Mouse (Mus musculus): Measurements from ENCODE around the gene Klf1. TPM values are rescaled to one million over a fixed set of nuclear protein-coding genes. Genes with fewer than 3 reads are reported as not detected.

Klf1 gene
- polyA plus RNA-seq, 1 experiment from 2014 or later, result 12.9 TPM

GRCm38 (mm10) chr8:84909162-84909767, 7.5 kb downstream of the Klf1 start:
- Histone ChIP-seq H3K9ac (ENCODE audit: low read length) (peak overlapping the region; percentile 63), H3K9me3 (ENCODE audit: control insufficient read depth, low read length) (no peaks in the 10 kb centered on the region), H3K27ac (ENCODE audit: low read depth, low read length) (no peak overlapping the region)

GRCm38 (mm10) chr8:84909949-84910348, 8.2 kb downstream of the Klf1 start:
- peaks cover 5% of the 10 kb centered on the region; the same call in 1 of the 2 replicates for H3K4me1 ChIP-seq (ENCODE audit: control insufficient read depth, insufficient read depth, low read length)
- no peak overlapping the region for H3K27ac ChIP-seq (ENCODE audit: low read depth, low read length)
- no peak overlapping the region for H3K4me2 ChIP-seq (ENCODE audit: low read depth)
- 72% methylated on average over 5 of the region's 5 CpGs for WGBS
- H3K9me3 ChIP-seq (ENCODE audit: control insufficient read depth, low read length), result no peaks in the 10 kb centered on the region
- no peak for DNase-seq (ENCODE audit: low spot score)
- H3K27me3 ChIP-seq (ENCODE audit: control insufficient read depth, insufficient read depth, low read length), result peaks cover 54% of the 10 kb centered on the region
- no peaks in the 10 kb centered on the region for H3K36me3 ChIP-seq (ENCODE audit: control insufficient read depth, insufficient read depth, low read length)
- ATAC-seq (ENCODE audit: insufficient read depth, low FRiP score, low TSS enrichment), result no peak
- no peak overlapping the region for H3K9ac ChIP-seq (ENCODE audit: low read length)
- no peak overlapping the region for H3K4me3 ChIP-seq (ENCODE audit: low read depth, low read length)

More at GRCm38 (mm10) chr8:84909162-84909767, 7.5 kb downstream of the Klf1 start:
- DNase-seq (ENCODE audit: low spot score) (no peak), ATAC-seq (ENCODE audit: insufficient read depth, low FRiP score, low TSS enrichment) (no peak)
- H3K4me1 ChIP-seq (ENCODE audit: control insufficient read depth, insufficient read depth, low read length), result peaks cover 5% of the 10 kb centered on the region; the same call in 1 of the 2 replicates
- H3K36me3 ChIP-seq (ENCODE audit: control insufficient read depth, insufficient read depth, low read length), result no peaks in the 10 kb centered on the region
- peaks cover 51% of the 10 kb centered on the region for H3K27me3 ChIP-seq (ENCODE audit: control insufficient read depth, insufficient read depth, low read length)
- 45% methylated on average over 20 of the region's 20 CpGs for WGBS
- peak overlapping the region; percentile 78 for H3K4me2 ChIP-seq (ENCODE audit: low read depth)
- H3K4me3 ChIP-seq (ENCODE audit: low read depth, low read length), result peak overlapping the region; percentile 42

- peaks cover 55% of the 10 kb centered on the region for H3K27me3 ChIP-seq (ENCODE audit: control insufficient read depth, insufficient read depth, low read length)
- no peak for ATAC-seq (ENCODE audit: insufficient read depth, low FRiP score, low TSS enrichment)
- WGBS, result 87% methylated on average over 6 of the region's 6 CpGs
- H3K4me2 ChIP-seq (ENCODE audit: low read depth), result no peak overlapping the region
- no peaks in the 10 kb centered on the region for H3K9me3 ChIP-seq (ENCODE audit: control insufficient read depth, low read length)
- peaks cover 5% of the 10 kb centered on the region; the same call in 1 of the 2 replicates for H3K4me1 ChIP-seq (ENCODE audit: control insufficient read depth, insufficient read depth, low read length)
- DNase-seq (ENCODE audit: low spot score), result no peak
- no peak overlapping the region for H3K27ac ChIP-seq (ENCODE audit: low read depth, low read length)
- H3K4me3 ChIP-seq (ENCODE audit: low read depth, low read length), result no peak overlapping the region
- no peak overlapping the region for H3K9ac ChIP-seq (ENCODE audit: low read length)
- no peaks in the 10 kb centered on the region for H3K36me3 ChIP-seq (ENCODE audit: control insufficient read depth, insufficient read depth, low read length)
Measured at GRCm38 (mm10) chr8:84910551-84910950, 8.8 kb downstream of the Klf1 start.

- DNase-seq (ENCODE audit: low spot score) (no peak), ATAC-seq (ENCODE audit: insufficient read depth, low FRiP score, low TSS enrichment) (no peak)
- WGBS, result 79% methylated on average over 9 of the region's 9 CpGs
- H3K36me3 ChIP-seq (ENCODE audit: control insufficient read depth, insufficient read depth, low read length), result no peaks in the 10 kb centered on the region
- H3K27ac ChIP-seq (ENCODE audit: low read depth, low read length), result no peak overlapping the region
- H3K4me3 ChIP-seq (ENCODE audit: low read depth, low read length), result no peak overlapping the region
- no peaks in the 10 kb centered on the region for H3K9me3 ChIP-seq (ENCODE audit: control insufficient read depth, low read length)
- peaks cover 55% of the 10 kb centered on the region for H3K27me3 ChIP-seq (ENCODE audit: control insufficient read depth, insufficient read depth, low read length)
- H3K9ac ChIP-seq (ENCODE audit: low read length), result no peak overlapping the region
- peaks cover 5% of the 10 kb centered on the region; the same call in 1 of the 2 replicates for H3K4me1 ChIP-seq (ENCODE audit: control insufficient read depth, insufficient read depth, low read length)
- H3K4me2 ChIP-seq (ENCODE audit: low read depth), result no peak overlapping the region
Measured at GRCm38 (mm10) chr8:84911854-84912253, 10.1 kb downstream of the Klf1 start.

- peaks cover 5% of the 10 kb centered on the region; the same call in 1 of the 2 replicates for H3K4me1 ChIP-seq (ENCODE audit: control insufficient read depth, insufficient read depth, low read length)
- no peak overlapping the region for H3K27ac ChIP-seq (ENCODE audit: low read depth, low read length)
- peak overlapping the region; percentile 29 for H3K4me3 ChIP-seq (ENCODE audit: low read depth, low read length)
- H3K9me3 ChIP-seq (ENCODE audit: control insufficient read depth, low read length), result no peaks in the 10 kb centered on the region
- H3K36me3 ChIP-seq (ENCODE audit: control insufficient read depth, insufficient read depth, low read length), result no peaks in the 10 kb centered on the region
- ATAC-seq (ENCODE audit: insufficient read depth, low FRiP score, low TSS enrichment), result no peak
- no peak overlapping the region for H3K9ac ChIP-seq (ENCODE audit: low read length)
- H3K27me3 ChIP-seq (ENCODE audit: control insufficient read depth, insufficient read depth, low read length), result peaks cover 57% of the 10 kb centered on the region
- no peak for DNase-seq (ENCODE audit: low spot score)
- WGBS, result 23% methylated on average over 27 of the region's 27 CpGs
- peak overlapping the region; percentile 44; the same call in 1 of the 2 replicates for H3K4me2 ChIP-seq (ENCODE audit: low read depth)
Measured at GRCm38 (mm10) chr8:84912391-84912790, 10.7 kb downstream of the Klf1 start.

GRCm38 (mm10) chr8:84912895-84913501, 11.3 kb downstream of the Klf1 start:
- H3K9ac ChIP-seq (ENCODE audit: low read length), result no peak overlapping the region
- H3K27ac ChIP-seq (ENCODE audit: low read depth, low read length), result no peak overlapping the region

GRCm38 (mm10) chr8:84913502-84913900, 11.8 kb downstream of the Klf1 start:
- ATAC-seq (ENCODE audit: insufficient read depth, low FRiP score, low TSS enrichment), result no peak
- DNase-seq (ENCODE audit: low spot score), result no peak
- 19% methylated on average over 9 of the region's 9 CpGs for WGBS
- no peak overlapping the region for H3K27ac ChIP-seq (ENCODE audit: low read depth, low read length)
- H3K27me3 ChIP-seq (ENCODE audit: control insufficient read depth, insufficient read depth, low read length), result peaks cover 67% of the 10 kb centered on the region
- peak overlapping the region; percentile 29 for H3K4me3 ChIP-seq (ENCODE audit: low read depth, low read length)
- no peaks in the 10 kb centered on the region for H3K36me3 ChIP-seq (ENCODE audit: control insufficient read depth, insufficient read depth, low read length)
- H3K9ac ChIP-seq (ENCODE audit: low read length), result no peak overlapping the region
- peak overlapping the region; percentile 44 for H3K4me2 ChIP-seq (ENCODE audit: low read depth)
- H3K4me1 ChIP-seq (ENCODE audit: control insufficient read depth, insufficient read depth, low read length), result peaks cover 5% of the 10 kb centered on the region; the same call in 1 of the 2 replicates
- H3K9me3 ChIP-seq (ENCODE audit: control insufficient read depth, low read length), result no peaks in the 10 kb centered on the region

More at GRCm38 (mm10) chr8:84912895-84913501, 11.3 kb downstream of the Klf1 start:
- Histone ChIP-seq H3K9me3 (ENCODE audit: control insufficient read depth, low read length) (no peaks in the 10 kb centered on the region), H3K36me3 (ENCODE audit: control insufficient read depth, insufficient read depth, low read length) (no peaks in the 10 kb centered on the region), H3K4me2 (ENCODE audit: low read depth) (peak overlapping the region; percentile 44), H3K4me1 (ENCODE audit: control insufficient read depth, insufficient read depth, low read length) (peaks cover 5% of the 10 kb centered on the region; the same call in 1 of the 2 replicates), H3K4me3 (ENCODE audit: low read depth, low read length) (peak overlapping the region; percentile 29), H3K27me3 (ENCODE audit: control insufficient read depth, insufficient read depth, low read length) (peaks cover 63% of the 10 kb centered on the region)
- DNase-seq (ENCODE audit: low spot score) (peak; percentile 45), ATAC-seq (ENCODE audit: insufficient read depth, low FRiP score, low TSS enrichment) (no peak)
- under 1% methylated on average over 55 of the region's 55 CpGs for WGBS

- H3K9ac ChIP-seq (ENCODE audit: low read length), result no peak overlapping the region
- 26% methylated on average over 4 of the region's 4 CpGs for WGBS
Measured at GRCm38 (mm10) chr8:84913960-84914359, 12.2 kb downstream of the Klf1 start.

GRCm38 (mm10) chr8:84915269-84915668, 13.5 kb downstream of the Klf1 start:
- H3K36me3 ChIP-seq (ENCODE audit: control insufficient read depth, insufficient read depth, low read length), result no peaks in the 10 kb centered on the region
- peaks cover 5% of the 10 kb centered on the region; the same call in 1 of the 2 replicates for H3K4me1 ChIP-seq (ENCODE audit: control insufficient read depth, insufficient read depth, low read length)
- no peak for ATAC-seq (ENCODE audit: insufficient read depth, low FRiP score, low TSS enrichment)
- no peaks in the 10 kb centered on the region for H3K9me3 ChIP-seq (ENCODE audit: control insufficient read depth, low read length)
- no peak overlapping the region for H3K9ac ChIP-seq (ENCODE audit: low read length)
- no peak for DNase-seq (ENCODE audit: low spot score)
- H3K27me3 ChIP-seq (ENCODE audit: control insufficient read depth, insufficient read depth, low read length), result peaks cover 56% of the 10 kb centered on the region
- H3K4me2 ChIP-seq (ENCODE audit: low read depth), result no peak overlapping the region
- WGBS, result 87% methylated on average over 8 of the region's 8 CpGs
- H3K27ac ChIP-seq (ENCODE audit: low read depth, low read length), result no peak overlapping the region
- H3K4me3 ChIP-seq (ENCODE audit: low read depth, low read length), result no peak overlapping the region

More at GRCm38 (mm10) chr8:84913960-84914359, 12.2 kb downstream of the Klf1 start:
- ATAC-seq (ENCODE audit: insufficient read depth, low FRiP score, low TSS enrichment) (no peak), DNase-seq (ENCODE audit: low spot score) (no peak)
- Histone ChIP-seq H3K4me3 (ENCODE audit: low read depth, low read length) (no peak overlapping the region), H3K36me3 (ENCODE audit: control insufficient read depth, insufficient read depth, low read length) (no peaks in the 10 kb centered on the region), H3K4me1 (ENCODE audit: control insufficient read depth, insufficient read depth, low read length) (peaks cover 5% of the 10 kb centered on the region; the same call in 1 of the 2 replicates), H3K27me3 (ENCODE audit: control insufficient read depth, insufficient read depth, low read length) (peaks cover 66% of the 10 kb centered on the region), H3K27ac (ENCODE audit: low read depth, low read length) (no peak overlapping the region), H3K9me3 (ENCODE audit: control insufficient read depth, low read length) (no peaks in the 10 kb centered on the region), H3K4me2 (ENCODE audit: low read depth) (no peak overlapping the region)
